Mouse (Mus musculus) CH12F3 (cell line): Measurements from ENCODE around the gene Pogk.

Source experiments
- in situ Hi-C: fragments of 300-500 bp; cut with MboI; formaldehyde crosslinking; loops from 2 replicates; pipeline ENCODE4 v1.14.3; 2020; ENCODE audit warnings: low sequenced_read_pairs

Pogk gene

DNA sequence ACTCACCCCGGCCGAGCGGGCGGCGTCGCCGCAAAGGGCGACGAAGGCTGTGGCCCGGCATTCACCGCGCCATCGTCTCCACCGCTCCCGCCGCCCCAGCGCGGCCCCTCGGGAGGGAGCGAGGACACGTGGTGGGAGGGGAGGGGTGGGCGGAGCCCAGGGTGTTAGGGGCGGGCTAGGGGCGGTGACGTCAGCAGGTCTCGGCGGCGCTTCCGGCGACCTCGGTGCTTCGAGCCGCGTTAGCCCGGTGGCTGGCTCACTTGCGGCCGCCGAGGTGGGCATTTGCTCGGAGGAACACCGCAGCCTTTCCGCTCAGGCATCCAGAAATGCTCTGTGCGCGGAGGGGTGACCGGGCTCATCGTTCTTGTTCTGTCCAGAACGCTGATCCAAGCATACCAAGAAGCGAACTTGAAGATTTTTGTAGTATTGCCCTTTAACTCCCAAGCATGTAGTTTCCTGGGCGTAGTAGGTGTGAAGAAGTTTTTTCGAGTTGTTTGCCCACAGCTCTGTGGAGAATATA lies at the start of gene Pogk:
Gene Pogk, minus strand, starts transcription at position 163 of the 520 bp plus-strand sequence.
- in situ Hi-C loops = no loop called here

GRCm38 (mm10) chr1:166441992-166442391 lies 32.3 kb upstream of the Pogk start:
- in situ Hi-C loops = loop anchor here (25.0 kb wide), 1 partner anchor 295 kb away; no protein-coding TSS in a partner anchor

DNA sequence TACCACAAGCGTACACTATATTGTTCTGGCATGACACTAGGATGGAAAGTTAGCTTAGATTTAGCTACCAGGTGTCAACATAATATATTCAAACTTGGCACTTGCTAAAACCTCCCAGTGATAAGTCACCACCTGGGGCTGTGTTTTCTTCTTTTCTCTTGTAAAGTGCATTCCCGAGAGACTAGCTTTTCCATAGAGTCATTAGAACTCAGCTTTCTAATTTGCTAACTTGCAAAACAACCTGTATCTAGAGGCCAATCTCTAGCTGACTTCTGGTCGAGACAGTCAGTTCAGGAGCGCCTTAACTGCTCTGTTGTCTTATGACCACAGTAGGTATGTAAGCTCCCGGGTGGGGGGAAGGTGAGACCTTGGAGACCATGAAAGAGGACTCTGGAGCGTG lies 29.8 kb upstream of the Pogk start:
- in situ Hi-C loops = loop anchor here (10.0 to 25.0 kb wide), 2 partner anchors 298 to 775 kb away; no protein-coding TSS in a partner anchor

DNA sequence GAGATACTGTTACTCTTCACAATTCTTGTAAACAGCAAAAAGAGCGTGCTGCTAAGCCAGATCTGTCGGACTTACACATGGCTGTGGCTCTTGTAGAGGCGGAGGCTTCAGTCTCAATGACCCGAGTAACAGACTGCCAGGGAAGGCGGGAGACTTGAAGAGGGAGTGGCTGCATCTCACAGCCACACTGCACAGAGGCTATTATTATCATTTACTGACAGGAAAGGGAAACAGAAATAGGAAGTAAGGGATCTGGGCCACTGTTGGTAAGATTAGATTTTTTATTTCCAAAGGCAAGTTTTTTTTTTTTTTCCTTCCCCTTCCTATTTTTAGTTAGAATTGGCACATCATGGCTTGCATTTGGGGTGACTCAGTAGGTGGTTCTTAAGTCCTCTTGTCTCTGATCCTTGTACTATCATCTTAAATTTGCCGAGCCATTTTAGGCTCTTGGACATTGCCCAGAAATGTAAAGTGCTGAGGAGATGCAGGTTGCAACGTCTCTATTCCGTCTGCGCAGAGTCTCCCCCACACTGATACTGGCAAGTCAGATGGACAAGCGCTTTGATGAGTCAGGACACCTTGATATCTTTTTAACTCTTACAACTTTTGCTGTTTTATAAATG lies 20.3 kb upstream of the Pogk start:
- in situ Hi-C loops = loop anchor here (10.0 to 25.0 kb wide), 2 partner anchors 307 to 785 kb away; no protein-coding TSS in a partner anchor

- in situ Hi-C loops = loop anchor here (25.0 kb wide), 1 partner anchor 308 kb away; no protein-coding TSS in a partner anchor
These were observed 19.4 kb upstream of the Pogk start for GRCm38 (mm10) chr1:166429053-166429452.

- in situ Hi-C loops = no loop called here
These were observed 2.6 kb upstream of the Pogk start for GRCm38 (mm10) chr1:166412266-166412665.

GRCm38 (mm10) chr1:166411541-166411940 lies 1.9 kb upstream of the Pogk start:
- in situ Hi-C loops = no loop called here

GRCm38 (mm10) chr1:166409177-166409700 lies 424 bp downstream of the Pogk start:
- in situ Hi-C loops = no loop called here

- in situ Hi-C loops = no loop called here
These were observed 5.8 kb downstream of the Pogk start for GRCm38 (mm10) chr1:166403846-166404245.

DNA sequence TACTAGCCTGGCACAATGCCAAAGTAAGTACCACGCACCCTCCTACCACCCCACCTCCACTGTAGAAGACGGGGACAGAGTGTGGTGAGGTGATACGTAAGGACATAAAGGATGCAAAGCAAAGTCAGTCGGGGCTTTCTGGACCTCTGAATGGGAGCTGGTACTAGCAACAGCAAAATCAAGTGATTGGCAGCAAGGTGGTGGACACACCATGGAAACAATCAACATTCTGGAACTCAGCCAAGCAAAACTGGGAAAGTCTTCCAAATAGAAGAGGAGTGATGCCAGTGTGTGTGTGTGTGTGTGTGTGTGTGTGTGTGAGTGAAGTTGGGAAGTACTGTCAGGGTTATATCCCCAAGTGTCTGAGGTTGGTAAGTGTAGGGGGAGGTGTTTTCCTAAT lies 7.7 kb downstream of the Pogk start:
- in situ Hi-C loops = no loop called here

- in situ Hi-C loops = no loop called here
These were observed 8.2 kb downstream of the Pogk start for GRCm38 (mm10) chr1:166401455-166401854.

DNA sequence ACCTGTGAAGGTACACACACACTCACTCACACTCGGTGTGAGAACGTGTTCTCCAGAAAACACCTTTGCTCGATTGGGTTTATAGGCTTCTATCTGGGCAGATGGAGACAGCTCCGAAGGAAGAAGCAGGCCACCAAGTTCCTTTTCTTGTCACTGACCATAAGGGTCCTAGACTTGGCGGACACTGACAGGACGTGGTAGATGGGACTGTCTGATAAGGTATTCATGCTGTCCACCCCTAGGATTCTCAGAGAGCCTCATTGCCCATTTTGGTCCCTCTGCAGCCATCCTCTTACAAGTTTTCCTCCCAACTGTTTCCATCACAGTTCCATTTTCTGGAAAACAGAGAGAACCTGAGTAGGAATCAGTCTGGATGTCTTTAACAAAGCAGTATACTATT lies 13.3 kb downstream of the Pogk start:
- in situ Hi-C loops = no loop called here

- in situ Hi-C loops = no loop called here
These were observed 14.0 kb downstream of the Pogk start for GRCm38 (mm10) chr1:166395661-166396060.

DNA sequence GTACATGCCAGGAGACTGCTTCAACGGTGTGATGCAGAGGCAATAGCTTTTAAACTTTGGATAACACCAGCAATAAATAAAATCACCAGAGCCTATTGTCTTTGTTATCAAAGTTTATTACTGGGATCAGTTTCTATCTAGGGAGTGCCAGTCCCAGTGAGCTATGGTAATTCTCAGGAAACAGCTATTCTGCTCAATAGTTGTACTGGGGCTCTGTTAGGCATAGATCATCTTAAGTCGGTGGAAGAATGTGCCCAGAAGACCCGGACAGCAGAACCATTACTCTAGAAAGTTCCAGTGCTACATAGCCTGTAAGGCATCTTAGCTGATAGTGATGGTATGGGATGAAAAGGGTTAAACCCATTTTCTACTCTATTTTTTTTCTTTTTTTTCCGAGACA lies 14.9 kb downstream of the Pogk start:
- in situ Hi-C loops = no loop called here

GRCm38 (mm10) chr1:166391671-166392070 lies 18.0 kb downstream of the Pogk start:
- in situ Hi-C loops = no loop called here

DNA sequence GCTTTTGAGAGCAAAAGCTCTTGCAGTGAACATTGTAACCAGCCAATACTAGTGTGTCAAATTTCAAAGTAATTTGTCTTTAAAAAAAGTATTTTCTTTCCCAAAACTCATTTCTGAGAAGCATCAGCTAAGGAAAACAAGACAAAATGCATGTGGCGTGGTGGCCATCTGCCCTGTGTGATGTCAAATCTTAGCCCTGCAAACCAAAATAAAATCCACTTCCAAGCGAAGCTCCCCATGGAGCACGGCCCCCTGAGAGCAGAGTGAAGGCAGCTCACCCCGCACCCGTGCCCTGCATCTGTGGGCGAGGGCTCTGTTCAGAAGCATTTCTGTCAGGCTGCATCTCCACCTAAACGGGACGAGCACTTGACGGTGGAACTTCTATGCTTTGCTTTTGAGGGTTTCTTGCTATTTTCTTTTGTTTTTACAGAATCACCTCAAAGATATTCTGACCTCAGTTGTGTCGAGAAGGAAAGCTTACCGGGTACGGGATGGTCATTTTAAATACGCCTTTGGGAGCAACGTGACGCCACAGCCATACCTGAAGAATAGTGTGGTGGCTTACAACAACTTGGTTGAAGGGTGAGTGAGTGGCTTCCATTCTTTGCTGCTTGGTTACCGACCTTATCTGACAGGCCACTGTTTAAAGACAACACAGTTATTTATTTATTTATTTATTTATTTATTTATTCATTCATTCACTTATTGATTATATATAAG lies 20.1 kb downstream of the Pogk start:
- in situ Hi-C loops = no loop called here

DNA sequence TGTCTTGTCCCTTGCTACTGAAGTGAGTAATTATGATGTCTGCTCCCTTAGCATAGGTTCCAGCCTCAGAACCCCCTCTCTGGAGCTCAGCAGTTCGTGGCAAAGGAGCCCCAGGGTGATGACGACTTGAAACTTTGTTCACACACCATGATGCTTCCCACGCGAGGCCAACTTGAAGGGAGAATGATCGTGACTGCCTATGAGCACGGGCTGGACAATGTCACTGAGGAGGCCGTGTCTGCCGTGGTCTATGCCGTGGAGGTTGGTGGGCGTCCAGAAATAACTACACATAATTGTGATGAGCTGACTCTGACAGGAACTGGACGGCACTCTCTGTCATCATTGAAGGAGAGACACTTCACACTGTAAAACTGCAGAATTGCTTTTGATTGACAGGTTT lies 21.2 kb downstream of the Pogk start:
- in situ Hi-C loops = no loop called here

- in situ Hi-C loops = no loop called here
These were observed 24.2 kb downstream of the Pogk start for GRCm38 (mm10) chr1:166385431-166385830.

- in situ Hi-C loops = no loop called here
These were observed 25.0 kb downstream of the Pogk start for GRCm38 (mm10) chr1:166384614-166385013.

DNA sequence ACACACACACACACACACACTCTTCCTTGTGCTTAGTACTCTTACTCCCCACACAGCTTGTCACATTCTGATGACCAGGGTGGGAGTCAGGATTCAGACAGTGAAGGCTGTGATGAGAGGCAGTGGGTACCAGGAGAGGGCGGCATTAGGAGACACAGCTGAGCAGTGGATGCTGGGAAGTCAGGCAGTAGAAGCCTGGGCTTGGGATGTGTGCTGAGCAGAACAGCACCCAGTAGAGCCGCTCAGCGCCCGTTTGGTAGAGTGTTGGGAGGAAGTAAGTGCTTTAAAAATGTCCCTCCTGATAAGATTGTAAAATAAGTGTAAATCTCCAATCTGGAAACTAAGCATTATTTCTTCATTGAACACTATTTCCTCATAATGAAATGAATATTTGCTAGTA lies 27.0 kb downstream of the Pogk start:
- in situ Hi-C loops = no loop called here

DNA sequence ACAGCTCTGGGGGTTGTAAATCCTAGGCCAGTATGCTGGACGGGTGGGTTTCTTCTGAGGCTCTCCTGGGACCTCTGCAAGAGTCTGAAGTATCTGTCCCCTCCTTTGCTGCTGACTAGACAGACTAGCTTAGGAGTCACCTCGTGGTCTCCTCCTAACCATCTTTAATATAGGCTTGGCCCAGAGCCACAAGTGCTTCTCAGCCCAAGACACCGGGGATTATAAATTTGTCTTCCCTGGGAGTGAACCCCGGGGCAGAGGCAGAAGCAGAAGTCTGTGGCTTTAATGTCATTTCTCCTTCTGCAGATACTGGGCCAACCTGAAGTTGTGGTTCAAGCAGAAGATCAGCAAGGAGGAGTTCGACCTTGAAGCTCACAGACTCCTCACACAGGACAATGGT lies 27.8 kb downstream of the Pogk start:
- in situ Hi-C loops = no loop called here

GRCm38 (mm10) chr1:166381336-166381735 lies 28.3 kb downstream of the Pogk start:
- in situ Hi-C loops = no loop called here
